Mouse (Mus musculus): ENCODE data around the gene Steap1. TPM values are rescaled to one million over a fixed set of nuclear protein-coding genes. Genes with fewer than 3 reads are reported as not detected.

Steap1 gene
- polyA plus RNA-seq, 1 experiment from 2014 or later: 2.3 TPM

GRCm38 (mm10) chr5:5692167-5692738 is 56.9 kb downstream of the Steap1 start:
- Histone ChIP-seq H3K4me3 (ENCODE audit: low read depth, low read length) (no peak overlapping the region), H3K9me3 (ENCODE audit: control insufficient read depth) (no peaks in the 10 kb centered on the region), H3K27ac (ENCODE audit: low read depth, low read length) (no peak overlapping the region), H3K4me1 (replicated peaks; ENCODE audit: control insufficient read depth, insufficient read depth, low read length) (no peaks in the 10 kb centered on the region; the same call in 1 of the 2 replicates), H3K9ac (ENCODE audit: low read depth, low read length) (no peak overlapping the region), H3K27me3 (replicated peaks; ENCODE audit: control insufficient read depth, insufficient read depth, low read length) (no peaks in the 10 kb centered on the region), H3K36me3 (ENCODE audit: control insufficient read depth, insufficient read depth) (no peaks in the 10 kb centered on the region), H3K4me2 (replicated peaks; ENCODE audit: low read depth) (no peak overlapping the region)
- no peak for ATAC-seq
- TF ChIP-seq CTCF (IDR thresholded peaks at IDR 0.05; ENCODE audit: low read depth): no peak
- 54% methylated on average over 4 of the region's 4 CpGs for WGBS

GRCm38 (mm10) chr5:5688945-5689540 is 60.1 kb downstream of the Steap1 start:
- Histone ChIP-seq H3K9ac (ENCODE audit: low read depth, low read length) (no peak overlapping the region), H3K36me3 (ENCODE audit: control insufficient read depth, insufficient read depth) (no peaks in the 10 kb centered on the region), H3K4me1 (replicated peaks; ENCODE audit: control insufficient read depth, insufficient read depth, low read length) (no peaks in the 10 kb centered on the region; the same call in 1 of the 2 replicates), H3K4me3 (ENCODE audit: low read depth, low read length) (no peak overlapping the region), H3K27ac (ENCODE audit: low read depth, low read length) (no peak overlapping the region), H3K9me3 (ENCODE audit: control insufficient read depth) (no peaks in the 10 kb centered on the region), H3K27me3 (replicated peaks; ENCODE audit: control insufficient read depth, insufficient read depth, low read length) (no peaks in the 10 kb centered on the region), H3K4me2 (replicated peaks; ENCODE audit: low read depth) (no peak overlapping the region)
- no peak for ATAC-seq
- WGBS: 62% methylated on average over 8 of the region's 8 CpGs
- no peak for TF ChIP-seq CTCF (IDR thresholded peaks at IDR 0.05; ENCODE audit: low read depth)

- Histone ChIP-seq H3K4me1 (replicated peaks; ENCODE audit: control insufficient read depth, insufficient read depth, low read length) (no peaks in the 10 kb centered on the region; the same call in 1 of the 2 replicates), H3K4me3 (ENCODE audit: low read depth, low read length) (no peak overlapping the region), H3K9ac (ENCODE audit: low read depth, low read length) (no peak overlapping the region), H3K36me3 (ENCODE audit: control insufficient read depth, insufficient read depth) (no peaks in the 10 kb centered on the region), H3K4me2 (replicated peaks; ENCODE audit: low read depth) (no peak overlapping the region), H3K27ac (ENCODE audit: low read depth, low read length) (no peak overlapping the region), H3K27me3 (replicated peaks; ENCODE audit: control insufficient read depth, insufficient read depth, low read length) (no peaks in the 10 kb centered on the region), H3K9me3 (ENCODE audit: control insufficient read depth) (no peaks in the 10 kb centered on the region)
- ATAC-seq: peak; percentile 43; the same call in 1 of the 2 replicates
- TF ChIP-seq CTCF (IDR thresholded peaks at IDR 0.05; ENCODE audit: low read depth): no peak
- 27% methylated on average over 6 of the region's 6 CpGs for WGBS
Observed at GRCm38 (mm10) chr5:5688228-5688627, 60.9 kb downstream of the Steap1 start.

- TF ChIP-seq CTCF (IDR thresholded peaks at IDR 0.05; ENCODE audit: low read depth): peak; percentile 38; the same call in 1 of the 2 replicates
- no peaks in the 10 kb centered on the region for H3K9me3 ChIP-seq (ENCODE audit: control insufficient read depth)
- no peak overlapping the region for H3K4me2 ChIP-seq (replicated peaks; ENCODE audit: low read depth)
- H3K9ac ChIP-seq (ENCODE audit: low read depth, low read length): no peak overlapping the region
- H3K4me1 ChIP-seq (replicated peaks; ENCODE audit: control insufficient read depth, insufficient read depth, low read length): no peaks in the 10 kb centered on the region; the same call in 1 of the 2 replicates
- ATAC-seq: no peak
- no peaks in the 10 kb centered on the region for H3K27me3 ChIP-seq (replicated peaks; ENCODE audit: control insufficient read depth, insufficient read depth, low read length)
- no peak overlapping the region for H3K27ac ChIP-seq (ENCODE audit: low read depth, low read length)
- H3K36me3 ChIP-seq (ENCODE audit: control insufficient read depth, insufficient read depth): no peaks in the 10 kb centered on the region
- no peak overlapping the region for H3K4me3 ChIP-seq (ENCODE audit: low read depth, low read length)
- 22% methylated on average over 1 of the region's 1 CpGs for WGBS
Observed at GRCm38 (mm10) chr5:5686973-5687372, 62.2 kb downstream of the Steap1 start.

Other genes with a start within 250 kb of the Steap1 start
- gene Cldn12, start 234.4 kb downstream of the Steap1 start, polyA plus RNA-seq (2015; fragmentation: Nextera tagmentation; extraction: Ambion mirVana): 14.6 and 15.1 TPM in 2 replicates
- 12.7 TPM in 2 replicates for gene Gtpbp10, start 189.8 kb downstream of the Steap1 start, polyA plus RNA-seq (2015; fragmentation: Nextera tagmentation; extraction: Ambion mirVana)
- gene Gm8773, start 175.5 kb downstream of the Steap1 start, polyA plus RNA-seq (2015; fragmentation: Nextera tagmentation; extraction: Ambion mirVana): 1.3 TPM in 2 replicates
- 0.38 and 1.3 TPM in 2 replicates for gene Cfap69, start 85.1 kb downstream of the Steap1 start, polyA plus RNA-seq (2015; fragmentation: Nextera tagmentation; extraction: Ambion mirVana)
- gene Steap2, start 54.7 kb downstream of the Steap1 start, polyA plus RNA-seq (2015; fragmentation: Nextera tagmentation; extraction: Ambion mirVana): 6.5 and 6.9 TPM in 2 replicates

Data from intestine, postnatal 0 days (tissue).